Mouse (Mus musculus) myocyte (in vitro differentiated cells): ENCODE results near the gene Card9.

Experiments
- CEBPB ChIP-seq: IDR thresholded peaks from 2 replicates; pipeline ENCODE4 v1.6.1; 2011; ENCODE audit warnings: mild to moderate bottlenecking, moderate library complexity; ENCODE audit not compliant: poor library complexity, insufficient read depth, severe bottlenecking
- POLR2A ChIP-seq: IDR thresholded peaks from one replicate; pipeline ENCODE4 v1.6.1; 2011; ENCODE audit warnings: low read depth, mild to moderate bottlenecking, control low read depth, moderate library complexity; ENCODE audit not compliant: insufficient read length
- POLR2AphosphoS2 ChIP-seq: IDR thresholded peaks from one replicate; pipeline ENCODE4 v1.6.1; 2011; ENCODE audit warnings: low read depth, control low read depth; ENCODE audit not compliant: insufficient read length
- USF1 ChIP-seq: IDR thresholded peaks from one replicate; pipeline ENCODE4 v1.6.1; 2011; ENCODE audit warnings: low read depth, mild to moderate bottlenecking, control low read depth, moderate library complexity

DNA sequence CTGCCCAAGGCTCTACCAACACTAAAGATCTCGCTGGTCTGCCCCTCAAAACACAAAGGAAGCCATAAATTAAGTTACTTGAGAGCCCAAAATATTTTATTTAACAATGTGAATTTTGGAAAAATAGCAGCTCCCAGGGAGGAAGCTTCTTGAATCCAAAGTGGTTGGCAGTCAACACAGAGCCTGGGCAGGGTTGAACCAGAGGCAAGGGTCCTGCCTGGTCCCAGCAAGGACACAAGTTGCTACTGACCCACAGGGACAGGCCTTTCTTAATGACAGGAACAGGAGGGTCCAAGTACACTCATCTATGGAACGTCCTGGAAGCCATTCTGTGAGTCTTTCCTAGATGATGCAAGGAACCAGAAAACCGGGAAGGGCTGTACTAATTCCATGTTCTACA is 48.6 kb upstream of the Card9 start:
- no peak for TF ChIP-seq POLR2AphosphoS2
- TF ChIP-seq CEBPB: no peak
- no peak for TF ChIP-seq POLR2A
- no peak for TF ChIP-seq USF1
